In genomic region chr2:127831401-127832102, GRCm38 (mm10) we compare ENCODE assay signal across 8 mouse cellular contexts. TPM values are rescaled to one million over a fixed set of nuclear protein-coding genes. Genes with fewer than 3 reads are reported as not detected.
DNase-seq lines count a peak whose midpoint lies in the region; ATAC-seq lines count a peak whose summit lies in the region.

Gene Bub1 (minus strand): TSS chr2:127831865.

- peaks cover 10% of the 10 kb centered on the region for H3K36me3 ChIP-seq in embryonic facial prominence, embryonic 14.5 days (ENCODE audit: control insufficient read depth, insufficient read depth, low read length)
- H3K36me3 ChIP-seq in kidney, embryonic 14.5 days (ENCODE audit: control insufficient read depth, insufficient read depth, low read length): peaks cover 9% of the 10 kb centered on the region; the same call in 1 of the 2 replicates
- peaks cover 5% of the 10 kb centered on the region; the same call in 1 of the 2 replicates for H3K36me3 ChIP-seq in limb, embryonic 15.5 days

- H3K4me1 ChIP-seq in embryonic facial prominence, embryonic 14.5 days (ENCODE audit: control insufficient read depth, insufficient read depth, low read length): no peaks in the 10 kb centered on the region; the same call in 1 of the 2 replicates
- no peaks in the 10 kb centered on the region for H3K4me1 ChIP-seq in kidney, embryonic 14.5 days (ENCODE audit: control insufficient read depth, insufficient read depth, low read length)
- H3K4me1 ChIP-seq in limb, embryonic 15.5 days: peaks cover 9% of the 10 kb centered on the region; the same call in 1 of the 2 replicates

- DNase-seq in 3T3-L1 (ENCODE audit: low read depth, low spot score): peak; percentile 95
- peak; percentile 77 to 83 for DNase-seq in adrenal gland, postnatal 4 days (ENCODE audit: low spot score in 2 of 2)
- peak; percentile 98 for DNase-seq in embryonic facial prominence, embryonic 14.5 days (ENCODE audit: low spot score)
- peak; percentile 87 to 89 for DNase-seq in heart, adult 9 months (ENCODE audit: low spot score in 2 of 2)
- peak; percentile 64 to 79 for DNase-seq in monocyte, adult 2 months (ENCODE audit: low read depth in 1 of 2, low spot score in 2 of 2)
- peak; percentile 91 for DNase-seq in spleen, postnatal 36 days (ENCODE audit: low spot score in 2 of 2)

- no peak within 1 kb of the TSS for H3K27ac ChIP-seq in embryonic facial prominence, embryonic 14.5 days (replicated peaks; ENCODE audit: low read depth, low read length)
- H3K27ac ChIP-seq in kidney, embryonic 14.5 days (ENCODE audit: low read depth, low read length): no peak within 1 kb of the TSS
- H3K27ac ChIP-seq in limb, embryonic 15.5 days: peak within 1 kb of the TSS; percentile 24; the same call in 1 of the 2 replicates

- no peaks in the 10 kb centered on the region for H3K9me3 ChIP-seq in embryonic facial prominence, embryonic 14.5 days (ENCODE audit: control insufficient read depth, low read length)
- H3K9me3 ChIP-seq in kidney, embryonic 14.5 days (ENCODE audit: control insufficient read depth, low read length): no peaks in the 10 kb centered on the region
- no peaks in the 10 kb centered on the region for H3K9me3 ChIP-seq in limb, embryonic 15.5 days

- peak within 1 kb of the TSS; percentile 74 for H3K4me3 ChIP-seq in embryonic facial prominence, embryonic 14.5 days (ENCODE audit: low read depth, low read length)
- peak within 1 kb of the TSS; percentile 89 for H3K4me3 ChIP-seq in kidney, embryonic 14.5 days (ENCODE audit: low read length)
- peak within 1 kb of the TSS; percentile 73 for H3K4me3 ChIP-seq in limb, embryonic 15.5 days

- H3K4me2 ChIP-seq in embryonic facial prominence, embryonic 14.5 days (ENCODE audit: low read depth, low read length): peak within 1 kb of the TSS; percentile 80
- peak within 1 kb of the TSS; percentile 54 for H3K4me2 ChIP-seq in kidney, embryonic 14.5 days (replicated peaks; ENCODE audit: low read depth, low read length)
- peak within 1 kb of the TSS; percentile 88 for H3K4me2 ChIP-seq in limb, embryonic 15.5 days

- H3K9ac ChIP-seq in embryonic facial prominence, embryonic 14.5 days (ENCODE audit: low read depth, low read length): peak within 1 kb of the TSS; percentile 63
- peak within 1 kb of the TSS; percentile 74 for H3K9ac ChIP-seq in kidney, embryonic 14.5 days (ENCODE audit: low read depth, low read length)
- H3K9ac ChIP-seq in limb, embryonic 15.5 days: peak within 1 kb of the TSS; percentile 40

- no peaks in the 10 kb centered on the region for H3K27me3 ChIP-seq in embryonic facial prominence, embryonic 14.5 days (replicated peaks; ENCODE audit: control insufficient read depth, insufficient read depth, low read length)
- no peaks in the 10 kb centered on the region for H3K27me3 ChIP-seq in kidney, embryonic 14.5 days (ENCODE audit: control insufficient read depth, insufficient read depth, low read length)
- 0 out of 2 replicates have a peak, but pooled peaks cover 2% of the 10 kb centered on the region for H3K27me3 ChIP-seq in limb, embryonic 15.5 days

- ATAC-seq in embryonic facial prominence, embryonic 14.5 days (ENCODE audit: low read depth): peak; percentile 98
- peak; percentile 97 for ATAC-seq in kidney, embryonic 14.5 days (ENCODE audit: low FRiP score, low TSS enrichment)
- ATAC-seq in limb, embryonic 15.5 days (ENCODE audit: insufficient number of reproducible peaks, low FRiP score, low TSS enrichment, low read depth): peak; percentile 92

- 0% methylated on average over 45 of the region's 56 CpGs for WGBS in embryonic facial prominence, embryonic 14.5 days
- under 1% methylated on average over 56 of the region's 56 CpGs for WGBS in kidney, embryonic 14.5 days
- under 1% methylated on average over 56 of the region's 56 CpGs for WGBS in limb, embryonic 15.5 days

RNA-seq across cellular contexts. Expression of gene Bub1, which starts in this region (rescaled TPM):
- 10 to 100 TPM; 13.1 to 14.8 TPM for total RNA-seq in adrenal gland, postnatal 4 days (2021)
- 16.8 and 18.9 TPM in 2 replicates for polyA plus RNA-seq in embryonic facial prominence, embryonic 14.5 days (2014; fragmentation: Nextera tagmentation; extraction: Ambion mirVana)
- polyA plus RNA-seq in kidney, embryonic 14.5 days (2014; fragmentation: Nextera tagmentation; extraction: Ambion mirVana): 35.9 and 38.8 TPM in 2 replicates
- 34.7 and 36.8 TPM in 2 replicates for polyA plus RNA-seq in limb, embryonic 15.5 days (2015; fragmentation: Nextera tagmentation; extraction: Ambion mirVana)
